Mouse (Mus musculus) E14TG2a.4 (cell line): ENCODE measurements around the gene Ubac2.

Experiments
- CTCF ChIP-seq: conservative IDR thresholded peaks from 2 replicates; pipeline ENCODE4 v1.5.1; 2014; ENCODE audit warnings: low read length
- POU5F1 ChIP-seq: IDR thresholded peaks from 2 replicates; pipeline ENCODE4 v1.6.1; 2014; ENCODE audit warnings: low read length, borderline replicate concordance

DNA sequence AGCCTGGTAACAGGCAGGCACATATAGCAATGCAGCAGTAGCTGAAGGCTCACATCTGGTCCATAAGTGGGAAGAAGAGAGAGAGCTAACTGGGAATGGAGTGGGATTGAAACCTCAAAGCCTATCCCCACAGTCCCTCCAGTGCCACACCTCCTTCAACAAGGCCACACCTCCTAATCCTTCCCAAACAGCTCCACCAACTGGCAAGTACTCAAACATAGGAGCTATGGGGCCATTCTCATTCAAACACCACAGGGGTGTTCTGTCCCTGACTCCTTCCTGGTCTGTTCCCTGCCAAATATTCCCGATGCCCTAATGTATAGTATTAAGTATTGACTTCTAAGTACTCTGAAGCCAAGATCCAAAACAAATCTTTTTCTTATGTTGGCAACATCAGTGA lies 27.2 kb upstream of the Ubac2 start:
- TF ChIP-seq CTCF (no peak), POU5F1 (no peak)
